Mouse (Mus musculus) limb, embryonic 10.5 days (tissue): ENCODE results near the gene Rpl32. TPM values are rescaled to one million over a fixed set of nuclear protein-coding genes. Genes with fewer than 3 reads are reported as not detected.

Experiments
- DNase-seq: peaks from one replicate; pipeline ENCODE4 v3.0.0-alpha.2; 2017; ENCODE audit warnings: low spot score
- H3K27ac ChIP-seq: fragments of 300-500 bp; sonication (generic); 2 replicates; pipeline ENCODE4 v1.5.1; 2016; ENCODE audit warnings: mild to moderate bottlenecking
- H3K27me3 ChIP-seq: fragments of 300-500 bp; sonication (generic); 2 replicates; pipeline ENCODE4 v1.6.1; 2016; ENCODE audit warnings: low read depth, mild to moderate bottlenecking; ENCODE audit not compliant: poor library complexity, severe bottlenecking
- H3K36me3 ChIP-seq: fragments of 300-500 bp; sonication (generic); 2 replicates; pipeline ENCODE4 v1.6.1; 2016; ENCODE audit warnings: mild to moderate bottlenecking, moderate library complexity
- H3K4me1 ChIP-seq: fragments of 300-500 bp; sonication (generic); 2 replicates; pipeline ENCODE4 v1.6.1; 2016
- H3K4me3 ChIP-seq: fragments of 300-500 bp; sonication (generic); 2 replicates; pipeline ENCODE4 v1.5.1; 2016; ENCODE audit warnings: mild to moderate bottlenecking, moderate library complexity
- H3K9me3 ChIP-seq: fragments of 300-500 bp; sonication (generic); replicated peaks from 2 replicates; pipeline ENCODE4 v1.6.1; 2016; ENCODE audit warnings: mild to moderate bottlenecking
- WGBS: fragments of 180-500 bp; shearing (Covaris S2); methylation state at CpG from one replicate; pipeline ENCODE4 v1.1.7; 2016; 5-methylcytosine and 5-hydroxymethylcytosine counted together
- polyA plus RNA-seq: library from polyadenylated mRNA; unstranded; fragments of >200 nt; fragmentation: Nextera tagmentation; extraction: Ambion mirVana; gene quantifications from 2 replicates; pipeline ENCODE4 v1.2.1, GENCODE M21; 2016

Gene Rpl32
- polyA plus RNA-seq, 1 experiment from 2014 or later, result 1,689 TPM

- 78% methylated on average over 6 of the region's 6 CpGs for WGBS
- no peaks in the 10 kb centered on the region for H3K27me3 ChIP-seq
- H3K4me3 ChIP-seq, result no peak overlapping the region
- peaks cover 7% of the 10 kb centered on the region for H3K36me3 ChIP-seq
- no peak overlapping the region for H3K27ac ChIP-seq
- peaks cover 38% of the 10 kb centered on the region for H3K4me1 ChIP-seq
- DNase-seq, result no peak
- no peaks in the 10 kb centered on the region for H3K9me3 ChIP-seq
These were observed 36.3 kb downstream of the Rpl32 start for GRCm38 (mm10) chr6:115772201-115772600.

- no peaks in the 10 kb centered on the region for H3K27me3 ChIP-seq
- WGBS, result 72% methylated on average over 4 of the region's 4 CpGs
- no peaks in the 10 kb centered on the region for H3K9me3 ChIP-seq
- H3K36me3 ChIP-seq, result no peaks in the 10 kb centered on the region
- peaks cover 25% of the 10 kb centered on the region for H3K4me1 ChIP-seq
- no peak for DNase-seq
- no peak overlapping the region for H3K27ac ChIP-seq
- H3K4me3 ChIP-seq, result no peak overlapping the region
These were observed 37.7 kb downstream of the Rpl32 start for GRCm38 (mm10) chr6:115770852-115771251.

- WGBS, result 88% methylated on average over 20 of the region's 20 CpGs
- H3K9me3 ChIP-seq, result no peaks in the 10 kb centered on the region
- no peak for DNase-seq
- H3K27me3 ChIP-seq, result no peaks in the 10 kb centered on the region
- peaks cover 20% of the 10 kb centered on the region for H3K4me1 ChIP-seq
- no peaks in the 10 kb centered on the region for H3K36me3 ChIP-seq
- H3K27ac ChIP-seq, result no peak overlapping the region
- no peak overlapping the region for H3K4me3 ChIP-seq
These were observed 38.4 kb downstream of the Rpl32 start for GRCm38 (mm10) chr6:115770059-115770670.

DNA sequence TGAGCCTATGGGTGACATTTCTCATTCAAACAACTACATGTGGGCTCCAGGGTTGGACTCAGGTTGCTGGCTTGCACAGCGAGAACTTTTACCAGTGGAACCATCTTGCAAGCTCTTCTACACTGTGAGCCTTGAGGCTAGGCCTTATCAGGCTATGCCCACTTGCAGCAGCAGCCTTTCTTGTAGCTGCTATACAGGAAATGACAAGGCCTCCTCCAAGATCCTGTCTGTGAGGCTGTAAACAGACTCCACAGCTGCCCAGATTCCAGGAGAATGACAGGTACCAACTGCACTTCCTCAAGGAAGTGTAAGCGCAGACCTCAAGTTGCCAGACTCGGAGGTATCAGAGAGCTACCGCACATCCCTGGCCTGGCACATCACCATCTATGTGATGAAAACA is 40.3 kb downstream of the Rpl32 start:
- no peaks in the 10 kb centered on the region for H3K36me3 ChIP-seq
- H3K4me3 ChIP-seq, result no peak overlapping the region
- no peaks in the 10 kb centered on the region for H3K27me3 ChIP-seq
- peak overlapping the region; percentile 53 for H3K27ac ChIP-seq
- DNase-seq, result no peak
- WGBS, result 80% methylated on average over 4 of the region's 4 CpGs
- peaks cover 30% of the 10 kb centered on the region for H3K4me1 ChIP-seq
- no peaks in the 10 kb centered on the region for H3K9me3 ChIP-seq

DNA sequence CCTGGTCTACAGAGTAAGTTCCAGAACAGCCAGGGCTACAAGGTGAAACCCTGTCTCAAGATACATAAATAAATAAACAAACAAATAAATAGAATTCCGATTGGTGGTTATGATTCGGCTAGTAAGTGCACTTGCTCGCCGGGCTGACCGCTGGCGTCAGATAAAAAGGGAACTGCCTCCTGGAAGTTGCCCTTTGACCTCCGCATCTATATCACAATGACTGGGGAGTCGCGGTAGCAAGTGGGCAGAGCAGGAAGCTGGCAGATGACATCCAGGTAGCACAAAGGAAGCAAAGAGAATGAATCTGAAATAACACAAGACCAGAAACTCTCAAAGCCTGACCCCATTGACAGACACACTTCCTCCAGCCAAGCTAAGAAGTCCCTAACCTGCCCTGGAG is 41.2 kb downstream of the Rpl32 start:
- 49% methylated on average over 9 of the region's 9 CpGs for WGBS
- peak overlapping the region; percentile 50; the same call in 1 of the 2 replicates for H3K27ac ChIP-seq
- DNase-seq, result no peak
- no peaks in the 10 kb centered on the region for H3K36me3 ChIP-seq
- no peak overlapping the region for H3K4me3 ChIP-seq
- H3K9me3 ChIP-seq, result no peaks in the 10 kb centered on the region
- H3K4me1 ChIP-seq, result peaks cover 39% of the 10 kb centered on the region
- no peaks in the 10 kb centered on the region for H3K27me3 ChIP-seq

GRCm38 (mm10) chr6:115764179-115764578 is 44.4 kb downstream of the Rpl32 start:
- Histone ChIP-seq H3K36me3 (no peaks in the 10 kb centered on the region), H3K9me3 (no peaks in the 10 kb centered on the region), H3K27ac (peak overlapping the region; percentile 89), H3K4me1 (peaks cover 62% of the 10 kb centered on the region), H3K27me3 (no peaks in the 10 kb centered on the region), H3K4me3 (0 out of 2 replicates have a peak overlapping the region, but pooled peaks have one; percentile 18)
- peak; percentile 81 for DNase-seq
- WGBS, result 14% methylated on average over 7 of the region's 7 CpGs

- Histone ChIP-seq H3K4me3 (peak within 1 kb of the TSS; percentile 32), H3K9me3 (no peaks in the 10 kb centered on the region), H3K27me3 (no peaks in the 10 kb centered on the region), H3K27ac (peak within 1 kb of the TSS; percentile 89), H3K36me3 (no peaks in the 10 kb centered on the region), H3K4me1 (peaks cover 61% of the 10 kb centered on the region)
- DNase-seq, result peak; percentile 67
- WGBS, result 5% methylated on average over 9 of the region's 9 CpGs
These were observed 46.4 kb downstream of the Rpl32 start, which contains the start of gene Tmem40 for GRCm38 (mm10) chr6:115761995-115762756. Tmem40 (minus strand) TSS chr6:115762410.

DNA sequence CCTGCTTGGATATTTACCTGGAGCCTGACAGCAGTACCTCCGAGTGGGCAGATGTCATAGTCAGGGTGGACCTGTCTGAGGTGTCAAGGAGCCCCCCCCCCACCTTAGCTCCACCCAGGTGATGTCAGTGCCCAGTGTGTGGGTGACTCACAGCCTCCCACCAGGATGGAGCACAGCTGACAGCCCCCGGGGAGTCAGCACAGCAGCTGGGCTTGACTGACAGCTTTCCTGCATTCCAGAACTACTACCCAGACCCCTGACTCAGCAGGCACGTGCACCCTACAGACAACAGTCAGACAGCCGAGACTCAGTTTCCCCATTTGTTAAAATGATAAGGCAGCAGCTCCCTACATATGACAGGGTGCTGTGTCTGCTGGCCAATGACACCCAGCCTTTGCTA is 47.6 kb downstream of the Rpl32 start:
- Histone ChIP-seq H3K4me3 (no peak overlapping the region), H3K27ac (peak overlapping the region; percentile 34; the same call in 1 of the 2 replicates), H3K27me3 (no peaks in the 10 kb centered on the region), H3K36me3 (no peaks in the 10 kb centered on the region), H3K9me3 (no peaks in the 10 kb centered on the region), H3K4me1 (peaks cover 61% of the 10 kb centered on the region)
- WGBS, result 66% methylated on average over 4 of the region's 4 CpGs
- DNase-seq, result no peak

- Histone ChIP-seq H3K27me3 (no peaks in the 10 kb centered on the region), H3K4me3 (no peak overlapping the region), H3K9me3 (no peaks in the 10 kb centered on the region), H3K36me3 (no peaks in the 10 kb centered on the region), H3K27ac (peak overlapping the region; percentile 31; the same call in 1 of the 2 replicates), H3K4me1 (peaks cover 58% of the 10 kb centered on the region)
- no peak for DNase-seq
- 96% methylated on average over 4 of the region's 4 CpGs for WGBS
These were observed 48.4 kb downstream of the Rpl32 start for GRCm38 (mm10) chr6:115760137-115760536.

GRCm38 (mm10) chr6:115759461-115759860 is 49.1 kb downstream of the Rpl32 start:
- no peak overlapping the region for H3K4me3 ChIP-seq
- WGBS, result 56% methylated on average over 5 of the region's 5 CpGs
- no peaks in the 10 kb centered on the region for H3K27me3 ChIP-seq
- H3K9me3 ChIP-seq, result no peaks in the 10 kb centered on the region
- no peaks in the 10 kb centered on the region for H3K36me3 ChIP-seq
- H3K27ac ChIP-seq, result peak overlapping the region; percentile 65
- DNase-seq, result no peak
- H3K4me1 ChIP-seq, result peaks cover 52% of the 10 kb centered on the region

- H3K27ac ChIP-seq, result peak overlapping the region; percentile 65
- H3K9me3 ChIP-seq, result no peaks in the 10 kb centered on the region
- no peak overlapping the region for H3K4me3 ChIP-seq
- no peaks in the 10 kb centered on the region for H3K36me3 ChIP-seq
- 58% methylated on average over 9 of the region's 9 CpGs for WGBS
- H3K27me3 ChIP-seq, result no peaks in the 10 kb centered on the region
- DNase-seq, result no peak
- H3K4me1 ChIP-seq, result peaks cover 47% of the 10 kb centered on the region
These were observed 49.5 kb downstream of the Rpl32 start for GRCm38 (mm10) chr6:115758981-115759435.

- no peaks in the 10 kb centered on the region for H3K9me3 ChIP-seq
- no peaks in the 10 kb centered on the region for H3K36me3 ChIP-seq
- no peak overlapping the region for H3K4me3 ChIP-seq
- no peak for DNase-seq
- 84% methylated on average over 7 of the region's 7 CpGs for WGBS
- H3K4me1 ChIP-seq, result peaks cover 13% of the 10 kb centered on the region
- H3K27me3 ChIP-seq, result no peaks in the 10 kb centered on the region
- H3K27ac ChIP-seq, result no peak overlapping the region
These were observed 53.0 kb downstream of the Rpl32 start for GRCm38 (mm10) chr6:115755536-115755935.
